Mouse (Mus musculus) stomach, embryonic 16.5 days (tissue): ENCODE data around the gene Prl5a1. TPM values are rescaled to one million over a fixed set of nuclear protein-coding genes. Genes with fewer than 3 reads are reported as not detected.

ENCODE experiments used
- ATAC-seq: fragments of 200-750 bp; cut with Nextera tagmentation; 2 replicates; pipeline ENCODE4 v1.8.0; 2017; ENCODE audit warnings: moderate number of reproducible peaks, moderate TSS enrichment; ENCODE audit not compliant: insufficient read depth, low FRiP score
- H3K27ac ChIP-seq: fragments of 300-500 bp; sonication (generic); 2 replicates; pipeline ENCODE4 v1.5.1; 2014; ENCODE audit warnings: low read length
- H3K27me3 ChIP-seq: fragments of 300-500 bp; sonication (generic); 2 replicates; pipeline ENCODE4 v1.6.1; 2014; ENCODE audit warnings: low read length, control low read depth, mixed read lengths; ENCODE audit not compliant: control insufficient read depth, insufficient read depth
- H3K36me3 ChIP-seq: fragments of 300-500 bp; sonication (generic); 2 replicates; pipeline ENCODE4 v1.6.1; 2014; ENCODE audit warnings: low read length; ENCODE audit not compliant: control insufficient read depth, insufficient read depth
- H3K4me1 ChIP-seq: fragments of 300-500 bp; sonication (generic); 2 replicates; pipeline ENCODE4 v1.6.1; 2014; ENCODE audit warnings: low read length, control low read depth, mixed read lengths; ENCODE audit not compliant: control insufficient read depth, insufficient read depth
- H3K4me2 ChIP-seq: fragments of 300-500 bp; sonication (generic); 2 replicates; pipeline ENCODE4 v1.6.1; 2014; ENCODE audit warnings: low read depth, low read length, mixed read lengths
- H3K4me3 ChIP-seq: fragments of 300-500 bp; sonication (generic); replicated peaks from 2 replicates; pipeline ENCODE4 v1.5.1; 2014; ENCODE audit warnings: mild to moderate bottlenecking, low read length
- H3K9ac ChIP-seq: fragments of 300-500 bp; sonication (generic); 2 replicates; pipeline ENCODE4 v1.6.1; 2014; ENCODE audit warnings: low read length
- H3K9me3 ChIP-seq: fragments of 300-500 bp; sonication (generic); replicated peaks from 2 replicates; pipeline ENCODE4 v1.6.1; 2016; ENCODE audit warnings: low read length, control low read depth; ENCODE audit not compliant: control insufficient read depth
- WGBS: fragments of 180-500 bp; shearing (Covaris S2); extraction: QIAGEN DNeasy Blood & Tissue Kit; methylation state at CpG from one replicate; pipeline ENCODE4 v1.1.7; 2014; 5-methylcytosine and 5-hydroxymethylcytosine counted together
- polyA plus RNA-seq: library from polyadenylated mRNA; unstranded; fragments of >200 nt; fragmentation: Nextera tagmentation; extraction: Ambion mirVana; gene quantifications from 2 replicates; pipeline ENCODE4 v1.2.1, GENCODE M21; 2015

The Prl5a1 gene
- polyA plus RNA-seq, result not detected in 2 replicates

DNA sequence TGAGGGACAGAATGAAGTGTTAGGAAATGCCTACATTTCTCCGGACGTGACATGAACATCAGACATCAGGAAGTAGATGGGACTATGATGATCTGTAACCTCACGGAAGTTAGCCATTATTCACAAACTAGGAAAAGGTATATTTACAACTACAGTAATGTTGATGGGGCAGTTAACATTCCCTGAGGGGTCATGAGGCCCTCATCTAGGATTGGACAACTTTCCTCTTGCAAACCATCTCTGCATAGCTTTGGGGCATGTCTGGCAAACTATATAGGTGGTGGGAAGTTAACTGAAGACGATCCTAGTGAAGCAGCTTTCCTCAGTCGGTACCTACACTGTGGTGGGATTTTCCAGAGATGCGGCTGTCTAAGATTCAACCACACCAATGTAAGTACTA lies at the start of gene Prl5a1:
TSS of gene Prl5a1 (plus strand) at position 301 of the 400 bp plus-strand sequence.
- ATAC-seq, result no peak
- Histone ChIP-seq H3K27ac (no peak within 1 kb of the TSS), H3K9ac (no peak within 1 kb of the TSS), H3K9me3 (no peaks in the 10 kb centered on the region), H3K36me3 (no peaks in the 10 kb centered on the region), H3K4me1 (no peaks in the 10 kb centered on the region), H3K4me3 (no peak within 1 kb of the TSS), H3K27me3 (no peaks in the 10 kb centered on the region), H3K4me2 (no peak within 1 kb of the TSS)
- 90% methylated on average over 6 of the region's 6 CpGs for WGBS

DNA sequence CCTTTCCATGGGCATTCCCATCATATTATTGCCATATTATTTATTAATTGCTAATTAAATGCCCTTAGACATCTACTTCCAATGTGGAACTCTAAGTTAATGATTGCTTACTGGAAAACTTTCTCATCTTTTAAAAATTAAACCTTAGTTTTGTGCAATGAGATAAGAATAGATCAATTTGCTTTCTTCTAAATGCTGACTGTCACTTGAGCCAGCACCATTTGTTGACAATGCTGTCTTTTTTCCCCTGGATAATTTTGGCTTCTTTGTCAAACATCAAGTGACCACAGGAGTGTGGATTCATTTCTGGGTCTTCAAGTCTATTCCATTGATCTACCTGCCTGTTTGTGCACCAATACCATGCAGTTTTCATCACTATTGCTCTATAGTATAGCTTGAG lies 46.1 kb upstream of the Prl5a1 start:
- H3K36me3 ChIP-seq, result no peaks in the 10 kb centered on the region
- no peak overlapping the region for H3K9ac ChIP-seq
- ATAC-seq, result no peak
- H3K27me3 ChIP-seq, result no peaks in the 10 kb centered on the region
- no peak overlapping the region for H3K4me2 ChIP-seq
- no peaks in the 10 kb centered on the region for H3K4me1 ChIP-seq
- H3K27ac ChIP-seq, result no peak overlapping the region
- no peak overlapping the region for H3K4me3 ChIP-seq
- H3K9me3 ChIP-seq, result no peaks in the 10 kb centered on the region

DNA sequence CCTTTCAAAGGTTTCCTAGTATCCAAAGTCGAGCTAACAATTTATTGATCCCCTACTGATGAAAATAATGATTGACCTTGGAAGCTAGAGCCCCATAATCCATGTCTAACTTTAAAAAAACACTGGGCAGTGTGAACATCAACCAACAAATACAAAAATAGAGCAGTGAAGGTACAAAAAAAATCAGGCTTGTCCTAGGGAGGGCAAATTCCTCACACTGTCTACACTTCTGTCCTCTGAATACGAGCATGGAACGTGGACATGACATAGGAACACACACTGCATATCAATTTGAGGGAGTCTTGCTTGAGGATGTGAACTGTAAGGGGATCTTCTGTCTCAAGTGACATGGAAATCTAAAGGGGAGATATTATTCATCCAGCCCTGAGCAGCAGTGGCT lies 33.7 kb upstream of the Prl5a1 start:
- WGBS, result 88% methylated on average over 3 of the region's 3 CpGs
- H3K36me3 ChIP-seq, result no peaks in the 10 kb centered on the region
- H3K27me3 ChIP-seq, result no peaks in the 10 kb centered on the region
- no peak overlapping the region for H3K4me3 ChIP-seq
- H3K27ac ChIP-seq, result no peak overlapping the region
- no peaks in the 10 kb centered on the region for H3K9me3 ChIP-seq
- no peaks in the 10 kb centered on the region for H3K4me1 ChIP-seq
- no peak overlapping the region for H3K4me2 ChIP-seq
- ATAC-seq, result no peak
- H3K9ac ChIP-seq, result no peak overlapping the region

- H3K4me3 ChIP-seq, result no peak overlapping the region
- H3K9ac ChIP-seq, result no peak overlapping the region
- 80% methylated on average over 2 of the region's 2 CpGs for WGBS
- H3K4me2 ChIP-seq, result no peak overlapping the region
- no peaks in the 10 kb centered on the region for H3K27me3 ChIP-seq
- no peak for ATAC-seq
- no peaks in the 10 kb centered on the region for H3K4me1 ChIP-seq
- no peaks in the 10 kb centered on the region for H3K36me3 ChIP-seq
- H3K27ac ChIP-seq, result no peak overlapping the region
- no peaks in the 10 kb centered on the region for H3K9me3 ChIP-seq
These were observed 9.5 kb upstream of the Prl5a1 start for GRCm38 (mm10) chr13:28132781-28133180.

DNA sequence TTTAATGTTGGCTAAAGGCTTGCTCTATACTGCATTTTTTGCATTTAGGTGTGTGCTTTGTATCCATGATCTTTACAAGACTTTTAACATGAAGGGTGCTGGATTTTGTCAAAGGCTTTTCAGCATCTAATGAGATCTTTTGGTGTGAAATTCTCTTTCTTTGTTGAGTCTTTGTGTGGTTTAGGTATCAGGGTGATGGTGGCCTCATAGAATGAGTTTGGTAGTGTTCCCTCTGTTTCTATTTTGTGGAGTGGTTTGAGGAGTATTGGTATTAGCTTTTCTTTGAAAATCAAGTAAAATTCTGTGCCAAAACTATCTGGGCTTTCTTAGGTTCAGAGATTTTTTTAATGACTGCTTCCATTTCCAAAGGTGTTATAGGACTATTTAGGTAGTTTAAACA lies 6.5 kb upstream of the Prl5a1 start:
- Histone ChIP-seq H3K9ac (no peak overlapping the region), H3K27ac (no peak overlapping the region), H3K36me3 (no peaks in the 10 kb centered on the region), H3K4me2 (no peak overlapping the region), H3K4me1 (no peaks in the 10 kb centered on the region), H3K27me3 (no peaks in the 10 kb centered on the region), H3K9me3 (no peaks in the 10 kb centered on the region), H3K4me3 (no peak overlapping the region)
- ATAC-seq, result no peak

Other genes starting within 250 kb of the Prl5a1 start
- gene Prl4a1, start 126.3 kb upstream of the Prl5a1 start, polyA plus RNA-seq, result not detected in 2 replicates
- gene Gm11361, start 115.0 kb downstream of the Prl5a1 start, polyA plus RNA-seq, result 8.0 and 15.4 TPM in 2 replicates